Mouse (Mus musculus) megakaryocyte progenitor cell, adult 5-6 weeks (primary cell): ENCODE data around the gene Zfp318. TPM values are rescaled to one million over a fixed set of nuclear protein-coding genes. Genes with fewer than 3 reads are reported as not detected.
A peak's percentile ranks its signal among the peaks of the same experiment; 100 is the strongest.

Source experiments
- ATAC-seq: replicated peaks from 2 replicates; pipeline ENCODE4 v1.8.0; 2016; ENCODE audit warnings: mild to moderate bottlenecking, moderate TSS enrichment, inconsistent platforms; ENCODE audit not compliant: poor library complexity
- total RNA-seq, 2 experiments: library from RNA; stranded (forward) in 1 of 2; stranded (reverse) in 1 of 2; fragments of 157-497, 149-512 nt in 1 of 2; fragments of 200-1000 nt in 1 of 2; gene quantifications; 2 replicates each; pipeline versions ENCODE4 v1.2.3 to v1.2.4; 2015 to 2017

Zfp318 gene
- total RNA-seq, 2 experiments from 2014 or later, result 15.7 to 16.6 TPM

DNA sequence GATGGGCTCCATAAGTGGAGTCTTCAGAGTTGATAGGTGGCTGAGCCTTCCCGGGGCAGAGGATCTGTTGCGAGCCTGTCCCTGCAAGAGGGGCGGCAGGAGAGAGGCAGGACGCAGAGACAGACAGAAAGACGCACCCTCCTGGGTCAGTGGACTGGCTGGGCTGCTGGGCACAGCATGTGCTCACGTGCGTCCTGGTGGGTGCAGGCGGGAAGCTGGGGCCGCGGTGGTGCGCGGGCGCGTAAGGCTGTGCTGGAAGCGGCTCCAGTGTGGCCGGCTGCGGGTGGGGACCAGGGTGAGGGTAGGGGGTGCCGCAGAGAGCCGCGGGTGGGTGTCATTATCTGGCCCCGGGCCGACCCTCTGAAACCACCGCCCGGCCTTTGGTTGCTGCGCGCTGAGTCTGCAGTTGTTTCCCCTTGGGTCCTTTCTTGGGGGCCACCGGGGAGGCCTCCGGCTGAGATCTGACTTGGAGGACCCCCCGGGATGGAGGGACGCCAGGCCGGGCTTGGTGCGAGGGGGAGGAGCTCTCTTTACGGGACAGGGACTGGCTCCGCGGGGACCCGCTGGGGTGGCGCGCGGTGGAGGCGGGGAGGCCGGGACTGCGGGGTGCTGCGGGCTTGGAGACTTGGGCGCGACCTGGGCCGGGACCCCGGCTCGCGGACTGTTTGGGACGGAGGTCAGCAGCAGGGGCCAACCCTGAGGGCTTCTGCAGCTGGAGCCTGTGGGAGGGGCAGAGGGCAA lies 61.5 kb downstream of the Zfp318 start:
- ATAC-seq, result no peak

DNA sequence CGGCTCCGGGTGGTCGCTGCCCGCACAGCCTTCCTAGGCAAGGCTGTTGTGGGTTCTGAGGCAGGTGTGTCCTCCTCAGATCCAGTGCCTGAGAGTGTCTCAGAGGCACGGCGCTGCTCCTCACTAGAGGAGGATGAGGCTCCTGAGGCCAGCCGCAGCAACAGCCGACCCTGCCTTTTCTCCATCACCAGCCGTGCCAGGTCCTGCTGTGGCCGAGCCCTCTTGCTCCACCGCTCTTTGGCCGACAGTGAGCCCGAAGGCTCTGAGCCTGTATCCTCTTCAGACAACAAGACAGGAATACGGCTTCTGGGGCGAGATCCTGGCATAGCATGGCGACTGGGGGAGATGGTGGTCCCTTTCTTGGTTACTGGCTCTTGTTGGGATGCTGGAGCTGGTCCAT lies 62.7 kb downstream of the Zfp318 start:
- no peak for ATAC-seq

DNA sequence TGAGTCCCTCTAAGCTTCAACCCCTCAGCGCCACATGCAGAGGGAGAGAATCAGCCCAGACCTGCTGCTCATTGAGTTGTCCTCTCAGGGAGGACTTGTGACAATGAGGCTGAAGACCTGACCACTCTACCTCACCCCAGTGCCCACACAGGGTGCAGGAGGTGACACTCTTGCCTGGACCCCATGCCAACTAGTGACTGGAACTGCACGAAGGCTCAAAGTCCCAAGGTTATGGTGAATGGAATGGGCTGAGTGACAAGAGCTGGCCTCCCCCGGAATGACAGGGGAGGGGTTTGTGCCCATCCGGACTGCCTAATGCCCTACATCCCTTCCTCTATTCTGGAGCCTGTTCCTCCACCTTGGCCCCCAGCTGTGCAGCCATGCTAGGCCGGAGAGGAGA lies 69.2 kb downstream of the Zfp318 start:
- no peak for ATAC-seq

DNA sequence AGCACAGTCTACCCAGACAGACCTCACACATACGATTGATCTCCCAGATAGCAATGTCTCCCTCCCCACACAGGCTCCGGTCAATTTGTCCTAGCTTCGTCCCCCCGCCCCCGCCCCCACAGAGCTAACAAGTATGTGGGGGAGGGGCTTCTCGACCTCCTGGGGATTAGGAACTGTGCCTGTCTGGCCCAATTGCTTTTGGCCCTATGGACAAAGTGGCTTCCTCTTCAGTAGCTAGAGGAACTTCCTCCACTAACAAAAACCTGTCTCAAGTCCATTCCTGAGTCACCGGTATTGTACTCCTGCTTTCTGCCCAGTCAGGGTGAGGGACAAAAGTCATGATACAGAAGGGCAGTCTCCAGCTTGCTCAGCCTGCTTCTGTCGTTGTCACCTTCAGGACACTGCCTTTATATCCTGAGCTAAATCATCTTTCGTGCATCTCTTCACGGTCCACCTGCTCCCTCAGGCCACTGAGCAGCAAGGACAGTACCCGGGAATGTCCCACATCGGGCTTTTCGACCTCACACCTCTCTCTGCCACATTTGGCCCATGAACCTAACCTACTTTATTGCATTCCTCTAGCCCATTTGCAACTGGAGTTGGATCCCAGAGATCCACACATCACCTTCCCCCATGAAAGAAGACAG lies 69.9 kb downstream of the Zfp318 start:
- no peak for ATAC-seq

DNA sequence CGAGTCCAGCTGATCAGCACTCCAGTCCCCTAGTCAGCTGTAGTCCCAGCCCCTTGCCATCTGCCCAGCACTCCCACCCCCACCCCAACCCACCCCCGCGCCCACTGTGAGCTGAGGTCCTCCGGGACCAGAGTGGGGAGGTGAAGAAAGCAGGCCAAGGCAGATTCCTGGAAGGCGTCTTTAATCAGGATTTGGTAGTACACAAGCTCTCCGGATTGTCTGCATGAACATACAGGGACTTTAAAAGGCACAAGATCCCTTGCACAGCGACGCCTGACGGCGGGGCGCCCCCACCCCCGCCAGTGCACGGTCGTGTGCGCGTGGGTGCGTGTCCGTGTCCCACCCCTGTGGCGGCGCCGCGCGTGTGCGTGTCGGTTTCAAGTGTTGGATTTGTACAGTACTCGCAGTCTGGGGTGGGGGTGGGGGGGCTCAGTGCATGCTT lies 70.5 kb downstream of the Zfp318 start:
- no peak for ATAC-seq

DNA sequence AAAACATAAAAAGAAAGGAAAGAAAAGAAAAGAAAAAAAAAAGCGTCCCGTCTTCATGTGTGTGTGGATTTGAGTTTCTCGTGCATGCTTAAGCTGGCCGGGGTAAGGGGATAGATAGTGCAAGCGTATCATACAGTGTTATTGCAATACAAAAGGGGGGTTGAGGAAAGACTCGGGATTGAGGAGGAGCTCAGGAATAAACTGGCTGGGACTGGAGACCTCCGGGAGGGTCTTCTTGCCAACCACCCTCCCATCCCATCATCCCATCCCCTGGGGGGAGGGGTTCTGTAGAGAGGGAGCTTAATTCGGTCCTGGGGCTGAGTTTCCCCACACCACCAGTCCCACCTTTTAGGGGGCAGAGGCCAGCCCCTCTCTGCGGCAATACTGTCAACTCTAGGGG lies 71.0 kb downstream of the Zfp318 start:
- no peak for ATAC-seq

DNA sequence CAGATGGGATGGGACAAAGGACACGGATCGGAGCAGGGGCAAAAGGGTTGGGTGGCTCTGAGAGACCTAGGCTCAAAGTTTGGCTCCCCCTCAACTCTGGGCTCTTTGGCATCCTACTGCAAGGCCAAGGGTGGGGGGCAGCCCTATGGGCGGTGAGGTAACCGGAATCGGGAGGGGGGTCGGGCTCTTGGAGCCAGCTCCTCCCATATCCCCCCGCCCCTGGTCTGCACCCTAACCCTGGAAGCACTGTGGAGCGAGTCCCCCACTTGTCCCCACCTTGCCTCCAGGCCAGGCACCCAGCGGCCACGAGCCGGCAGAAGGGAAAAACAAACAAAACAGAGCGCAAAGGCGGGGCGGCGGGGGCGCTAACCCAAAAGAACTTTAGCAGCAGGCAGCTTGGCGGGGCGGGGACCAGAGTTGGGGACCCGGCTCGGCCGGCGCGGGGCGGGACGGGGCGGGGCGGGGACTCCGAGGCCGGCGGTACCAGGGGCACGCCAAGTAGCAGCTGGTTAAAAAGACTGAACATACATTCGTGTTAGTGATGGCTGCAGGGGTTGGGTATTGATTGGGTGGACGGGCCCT lies 71.7 kb downstream of the Zfp318 start:
- ATAC-seq, result no peak

DNA sequence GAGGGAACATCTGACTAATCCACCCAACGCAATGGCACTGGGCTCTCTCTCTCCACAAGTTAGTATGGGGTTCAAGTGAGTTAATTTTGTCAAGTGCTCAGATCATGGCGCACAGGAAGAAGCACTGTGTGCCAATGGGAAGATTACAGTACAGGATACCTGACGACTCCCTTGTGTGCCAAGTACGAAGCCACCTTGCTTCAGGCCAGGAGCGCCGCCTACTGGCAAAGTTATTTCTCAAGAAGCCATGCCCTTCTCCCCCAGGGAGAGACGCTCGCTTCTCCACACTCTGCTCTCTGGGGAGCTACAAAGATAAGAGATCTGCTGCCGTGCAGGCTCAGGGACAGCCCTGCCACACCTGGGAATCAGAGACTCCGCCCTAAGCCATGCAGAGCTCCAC lies 74.3 kb downstream of the Zfp318 start:
- peak; percentile 71 for ATAC-seq

DNA sequence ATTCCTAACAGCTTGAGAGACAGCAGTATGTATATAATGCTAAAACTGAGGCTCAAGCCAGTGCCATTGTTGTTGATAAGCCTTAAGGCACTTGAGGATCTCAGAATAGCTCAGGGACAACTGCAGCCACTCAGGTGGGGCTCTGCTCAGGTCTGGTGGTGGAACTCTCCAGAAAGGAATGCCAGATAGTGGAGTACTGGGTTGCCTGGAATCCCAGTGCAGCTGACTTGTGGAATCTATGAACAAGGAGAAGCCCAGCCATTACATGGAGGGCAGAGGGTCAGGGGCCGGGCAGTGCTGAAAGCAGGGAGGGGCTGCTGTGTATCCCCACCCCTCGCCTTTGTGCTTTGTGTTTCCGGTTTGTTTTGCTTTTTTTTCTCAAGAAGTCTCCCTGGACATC lies 74.9 kb downstream of the Zfp318 start:
- no peak for ATAC-seq

DNA sequence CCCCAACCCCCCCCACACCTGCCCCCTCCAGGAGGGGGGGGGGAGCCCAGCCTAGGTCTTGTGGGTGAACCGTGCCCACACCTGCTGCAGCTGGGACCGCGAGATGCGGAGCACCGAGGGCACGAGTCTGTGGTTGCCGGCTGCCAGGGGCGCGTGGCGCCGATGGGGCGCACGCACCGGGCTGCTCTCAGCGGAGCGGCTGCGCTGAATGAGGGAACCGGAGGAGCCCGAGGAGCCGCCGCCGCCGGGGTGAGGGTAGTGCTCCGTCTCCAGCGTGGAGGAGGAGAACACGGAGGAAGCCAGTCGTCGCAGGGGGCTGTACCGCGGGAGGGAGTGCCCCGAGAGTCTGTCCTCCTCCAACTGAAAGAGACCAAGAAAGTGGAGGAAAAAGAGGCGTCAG lies 77.1 kb downstream of the Zfp318 start:
- no peak for ATAC-seq

DNA sequence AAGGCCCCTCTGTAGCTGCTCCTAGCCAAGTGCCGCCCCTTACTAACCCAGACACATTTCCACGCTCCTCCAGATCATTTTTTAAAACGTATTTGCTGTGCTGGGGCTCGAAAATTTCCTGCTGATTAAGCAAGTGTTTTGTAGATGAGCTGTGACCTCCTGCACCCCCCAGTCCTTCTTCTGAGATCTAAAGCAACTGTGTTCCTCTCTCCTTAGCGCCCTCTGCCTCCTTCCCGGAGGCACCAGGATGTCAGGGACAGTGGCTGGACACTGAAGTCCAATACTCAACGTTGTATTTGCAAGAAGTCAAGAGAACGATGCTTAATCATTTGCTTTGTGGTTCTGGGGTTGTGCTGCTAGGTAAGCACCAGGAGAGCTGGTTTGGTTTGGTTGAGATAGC lies 77.8 kb downstream of the Zfp318 start:
- no peak for ATAC-seq

DNA sequence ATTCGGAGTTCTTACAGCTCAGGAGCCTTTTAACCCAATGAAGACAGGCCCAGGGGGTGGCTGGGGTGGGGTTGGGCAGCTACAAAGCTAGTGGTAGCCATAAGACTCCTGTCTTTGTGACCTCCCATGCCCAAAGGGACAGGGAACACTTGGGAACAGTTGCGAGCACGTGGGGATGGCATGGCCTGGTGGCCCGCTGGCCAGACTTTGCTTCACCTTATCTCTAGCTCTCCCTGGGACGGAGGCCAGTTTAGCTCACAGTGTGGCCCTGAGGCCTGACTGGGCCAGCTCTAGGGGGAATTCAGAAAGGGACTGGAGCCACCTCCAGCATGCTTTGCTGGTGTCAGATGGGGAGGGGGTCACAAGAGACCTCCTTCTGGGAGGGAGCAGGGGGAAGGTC lies 78.7 kb downstream of the Zfp318 start:
- ATAC-seq, result no peak

DNA sequence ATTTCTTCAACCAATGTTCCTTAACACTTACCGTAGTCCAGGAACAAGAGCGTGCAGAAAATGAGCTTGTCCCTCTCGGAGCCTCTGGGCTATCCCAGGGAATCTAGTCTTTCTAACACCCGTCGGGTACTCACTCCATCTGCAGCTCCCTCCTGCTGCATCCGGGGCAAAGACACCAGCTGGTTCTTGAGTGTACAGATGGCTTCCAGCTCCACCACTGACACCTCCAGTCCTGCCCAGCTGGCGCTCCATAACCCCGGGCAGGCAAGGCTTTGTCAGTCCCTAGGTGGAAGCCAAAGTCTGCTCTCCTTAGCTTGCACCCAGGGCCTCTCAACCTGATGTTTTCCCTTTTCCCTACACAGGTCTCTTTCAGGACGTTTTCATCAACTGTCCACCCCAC lies 84.3 kb downstream of the Zfp318 start:
- no peak for ATAC-seq

Other genes with a start within 250 kb of the Zfp318 start
- gene Rsph9, start 239.5 kb upstream of the Zfp318 start, total RNA-seq (2015), result 1.4 TPM in 1 of 2 replicates, not detected in the other
- 1.4 TPM in 1 of 2 replicates, not detected in the other for gene Rsph9, start 239.5 kb upstream of the Zfp318 start, total RNA-seq (2017)
- 14.8 and 19.7 TPM in 2 replicates for gene Mad2l1bp, start 230.2 kb upstream of the Zfp318 start, total RNA-seq (2015)
- 4.8 and 6.5 TPM in 2 replicates for gene Mad2l1bp, start 230.2 kb upstream of the Zfp318 start, total RNA-seq (2017)
- gene Gtpbp2, start 222.7 kb upstream of the Zfp318 start, total RNA-seq (2015), result 17.4 and 22.2 TPM in 2 replicates
- gene Gtpbp2, start 222.7 kb upstream of the Zfp318 start, total RNA-seq (2017), result 30.7 and 33.2 TPM in 2 replicates
- gene Polh, start 181.1 kb upstream of the Zfp318 start, total RNA-seq (2015), result 11.4 and 17.7 TPM in 2 replicates
- 20.4 and 26.9 TPM in 2 replicates for gene Polh, start 181.1 kb upstream of the Zfp318 start, total RNA-seq (2017)
- 48.8 and 55.9 TPM in 2 replicates for gene Xpo5, start 180.9 kb upstream of the Zfp318 start, total RNA-seq (2015)
- 70.3 and 72.0 TPM in 2 replicates for gene Xpo5, start 180.9 kb upstream of the Zfp318 start, total RNA-seq (2017)
- 58.7 and 59.9 TPM in 2 replicates for gene Polr1c, start 135.7 kb upstream of the Zfp318 start, total RNA-seq (2015)
- 55.5 and 60.8 TPM in 2 replicates for gene Polr1c, start 135.7 kb upstream of the Zfp318 start, total RNA-seq (2017)
- 31.0 and 35.9 TPM in 2 replicates for gene Yipf3, start 135.7 kb upstream of the Zfp318 start, total RNA-seq (2015)
- gene Yipf3, start 135.7 kb upstream of the Zfp318 start, total RNA-seq (2017), result 28.2 and 30.8 TPM in 2 replicates
- 0.32 and 0.42 TPM in 2 replicates for gene Lrrc73, start 130.2 kb upstream of the Zfp318 start, total RNA-seq (2015)
- gene Lrrc73, start 130.2 kb upstream of the Zfp318 start, total RNA-seq (2017), result not detected in 2 replicates
- gene Tjap1, start 100.7 kb upstream of the Zfp318 start, total RNA-seq (2015), result 6.4 and 7.0 TPM in 2 replicates
- gene Tjap1, start 100.7 kb upstream of the Zfp318 start, total RNA-seq (2017), result 8.0 and 12.9 TPM in 2 replicates
- not detected in 2 replicates for gene Dlk2, start 86.3 kb upstream of the Zfp318 start, total RNA-seq (2015)
- not detected in 2 replicates for gene Dlk2, start 86.3 kb upstream of the Zfp318 start, total RNA-seq (2017)
- 0.93 and 1.2 TPM in 2 replicates for gene Abcc10, start 55.4 kb upstream of the Zfp318 start, total RNA-seq (2015)
- gene Abcc10, start 55.4 kb upstream of the Zfp318 start, total RNA-seq (2017), result 4.1 and 4.2 TPM in 2 replicates
- gene Crip3, start 45.2 kb downstream of the Zfp318 start, total RNA-seq (2015), result not detected in 2 replicates
- not detected in 2 replicates for gene Crip3, start 45.2 kb downstream of the Zfp318 start, total RNA-seq (2017)
- not detected in 2 replicates for gene Slc22a7, start 54.7 kb downstream of the Zfp318 start, total RNA-seq (2015)
- gene Slc22a7, start 54.7 kb downstream of the Zfp318 start, total RNA-seq (2017), result not detected in 2 replicates
- 0.02 TPM in 1 of 2 replicates, not detected in the other for gene Ttbk1, start 103.9 kb downstream of the Zfp318 start, total RNA-seq (2015)
- gene Ttbk1, start 103.9 kb downstream of the Zfp318 start, total RNA-seq (2017), result 0.14 TPM in 1 of 2 replicates, not detected in the other
- 41.5 and 45.7 TPM in 2 replicates for gene Dnph1, start 113.0 kb downstream of the Zfp318 start, total RNA-seq (2015)
- gene Dnph1, start 113.0 kb downstream of the Zfp318 start, total RNA-seq (2017), result 20.2 and 26.3 TPM in 2 replicates
- gene Cul9, start 162.7 kb downstream of the Zfp318 start, total RNA-seq (2015), result 9.2 and 12.4 TPM in 2 replicates
- gene Cul9, start 162.7 kb downstream of the Zfp318 start, total RNA-seq (2017), result 12.4 and 12.5 TPM in 2 replicates
- 36.5 and 43.5 TPM in 2 replicates for gene Srf, start 172.4 kb downstream of the Zfp318 start, total RNA-seq (2015)
- 40.0 and 47.5 TPM in 2 replicates for gene Srf, start 172.4 kb downstream of the Zfp318 start, total RNA-seq (2017)
- gene Ptk7, start 245.8 kb downstream of the Zfp318 start, total RNA-seq (2015), result 1.4 and 2.0 TPM in 2 replicates
- 3.0 and 3.6 TPM in 2 replicates for gene Ptk7, start 245.8 kb downstream of the Zfp318 start, total RNA-seq (2017)